Mouse (Mus musculus) gastrocnemius, postnatal 10 days (tissue): ENCODE measurements at regions not wholly inside any gene's neighbourhood (a gene's known extent, or its start where the extent isn't known, plus 50 kb on each side); places are given as distances from the start of the nearest gene placed in this dataset.
A peak's percentile ranks its signal among the peaks of the same experiment; 100 is the strongest.

Source experiments
- DNase-seq: peaks from one replicate; pipeline ENCODE4 v3.0.0; 2021; ENCODE audit warnings: mixed read lengths

DNA sequence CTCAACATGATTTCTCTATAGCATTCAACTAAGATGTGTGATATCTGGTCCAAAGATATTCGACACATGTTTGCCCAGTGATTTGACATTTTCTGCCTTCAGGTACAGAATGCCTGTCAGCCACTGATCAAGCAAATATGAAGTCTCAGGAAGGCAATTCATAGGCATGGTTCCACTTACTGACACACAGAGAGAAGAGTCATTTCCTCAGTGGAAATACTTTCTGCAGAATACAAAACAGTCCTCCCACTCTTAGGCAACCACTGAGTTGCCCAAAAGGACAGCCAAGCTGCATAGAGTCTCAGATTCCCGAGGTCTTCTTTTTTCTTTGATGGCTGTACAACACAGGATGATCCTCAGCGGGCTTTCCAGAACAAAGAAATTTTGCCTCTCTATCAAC is 110.9 kb downstream of the Ndufa4 start:
- no peak for DNase-seq

DNA sequence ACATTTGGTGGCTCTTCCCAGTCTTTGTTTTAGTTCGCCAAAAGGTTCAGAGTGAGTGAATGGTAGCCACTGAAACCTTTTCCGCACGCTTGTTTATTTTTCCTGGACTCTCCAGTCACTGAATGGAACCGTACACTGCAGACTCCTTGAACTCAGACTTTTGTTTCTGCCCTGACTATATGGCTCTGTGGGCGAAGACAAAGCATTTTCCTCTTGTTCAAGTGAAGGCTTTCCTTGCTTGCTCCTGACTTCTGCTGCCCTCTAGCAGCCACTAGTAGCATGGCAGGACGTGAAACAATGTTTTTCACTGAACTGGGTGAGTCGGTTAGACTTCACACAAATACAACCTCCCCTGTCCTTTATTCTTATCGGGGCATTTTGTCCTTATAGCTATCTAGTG is 113.9 kb downstream of the Ndufa4 start:
- DNase-seq: peak; percentile 8

DNA sequence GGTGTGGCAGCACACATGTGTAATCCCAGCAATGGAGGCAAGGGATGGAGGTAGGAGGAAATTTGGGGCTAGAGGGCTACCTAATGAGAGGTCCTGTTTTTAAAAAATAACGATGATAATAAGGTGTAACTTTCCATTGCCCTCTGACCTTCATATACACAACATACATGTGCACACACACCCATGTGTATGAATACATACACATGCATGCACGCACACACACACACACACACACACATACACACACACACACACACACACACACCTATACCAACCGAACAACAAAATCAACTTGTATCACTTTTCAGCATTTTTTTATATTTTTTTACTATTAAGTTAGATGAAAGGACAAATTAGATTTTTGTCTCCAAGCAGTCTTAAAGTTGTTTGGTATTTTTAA is 115.1 kb downstream of the Ndufa4 start:
- DNase-seq: no peak

DNA sequence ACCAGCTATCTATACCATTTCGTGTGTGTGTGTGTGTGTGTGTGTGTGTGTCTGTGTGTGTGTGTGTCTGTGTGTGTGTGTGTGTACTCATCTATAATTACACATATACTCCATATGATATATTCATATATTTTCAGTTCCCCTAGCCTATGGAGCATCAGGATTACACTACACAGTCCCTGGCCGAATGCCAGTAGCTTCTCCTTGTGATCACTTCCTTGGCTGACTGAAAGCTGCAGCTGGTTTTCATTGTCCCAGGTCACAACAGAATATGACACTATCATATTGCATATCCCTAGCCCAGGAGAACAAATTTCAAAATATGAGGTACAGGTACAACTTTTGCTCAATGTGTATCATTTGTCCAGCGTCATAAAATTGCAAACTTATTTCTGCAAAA is 116.2 kb downstream of the Ndufa4 start:
- no peak for DNase-seq

DNA sequence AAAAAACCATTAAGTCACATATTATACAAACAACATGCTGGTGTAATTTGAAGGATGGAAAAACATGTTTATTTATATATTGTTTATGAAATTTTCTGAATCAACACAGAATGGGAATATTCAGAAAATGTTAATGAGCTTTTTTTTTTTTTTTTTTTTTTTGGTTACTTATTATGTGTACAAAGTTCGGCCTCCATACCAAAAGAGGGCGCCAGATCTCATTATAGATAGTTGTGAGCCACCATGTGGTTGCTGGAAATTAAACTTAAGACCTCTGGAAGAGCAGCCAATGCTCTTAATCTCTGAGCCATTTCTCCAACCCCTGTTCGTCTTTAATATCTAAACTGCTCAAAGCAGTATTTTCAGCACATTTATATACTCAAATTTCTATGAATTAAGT is 133.3 kb downstream of the Ndufa4 start:
- no peak for DNase-seq

DNA sequence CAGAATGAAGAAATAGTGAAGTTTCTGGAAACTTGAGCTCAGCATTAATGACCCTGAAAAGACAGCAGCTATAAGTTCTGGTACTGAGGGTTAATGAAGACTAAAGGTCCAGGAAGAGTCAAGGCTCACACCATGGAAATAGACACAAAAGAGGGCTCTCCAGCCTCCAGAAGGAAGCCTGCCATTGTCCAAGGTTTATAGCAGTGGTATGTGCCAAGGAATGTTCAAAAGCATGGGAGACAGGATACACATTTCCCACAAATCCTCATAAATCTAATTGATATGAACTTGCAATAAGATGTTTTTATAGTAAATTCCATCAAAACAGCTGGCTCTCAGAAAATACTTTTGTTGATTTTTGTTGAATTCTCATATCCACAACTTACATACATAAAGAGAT is 144.4 kb downstream of the Ndufa4 start:
- no peak for DNase-seq

DNA sequence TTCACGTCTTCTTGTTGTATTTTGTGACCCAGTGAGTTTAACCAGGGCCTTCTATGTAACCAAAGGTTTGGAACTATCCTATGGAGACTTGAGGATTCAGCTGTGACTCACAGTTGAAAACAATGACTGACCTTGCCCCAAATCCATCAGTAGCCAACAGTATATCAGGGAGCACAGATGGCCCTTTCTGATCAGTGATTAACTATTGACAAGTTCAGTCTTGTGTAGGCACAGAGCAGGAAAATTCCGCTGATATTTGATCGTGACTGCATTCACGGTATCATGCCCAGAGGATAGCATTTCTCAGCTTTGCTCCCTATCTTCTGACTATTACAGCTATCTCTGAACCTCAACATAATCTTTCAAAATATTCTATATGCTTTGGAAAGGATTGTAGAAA is 169.6 kb downstream of the Ndufa4 start:
- DNase-seq: no peak

DNA sequence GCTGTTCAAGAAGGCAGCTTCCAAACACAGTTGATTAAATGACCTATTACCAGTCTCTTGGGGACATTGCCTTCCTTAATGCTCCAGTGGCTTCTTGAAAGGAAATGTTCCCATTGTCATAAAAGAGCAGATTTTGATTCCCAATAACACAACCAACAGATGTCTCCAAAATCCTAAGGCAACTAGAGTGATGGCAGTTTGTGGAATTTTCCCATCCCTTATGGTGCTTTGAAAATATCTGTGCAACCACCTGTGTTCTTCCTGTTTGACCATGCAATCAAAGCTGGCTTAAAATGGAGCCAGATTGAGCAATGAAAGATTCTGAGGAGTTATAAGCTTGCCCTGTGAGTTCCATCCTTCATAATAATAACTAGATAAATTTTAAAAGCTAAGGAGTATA is 176.2 kb downstream of the Ndufa4 start:
- no peak for DNase-seq

DNA sequence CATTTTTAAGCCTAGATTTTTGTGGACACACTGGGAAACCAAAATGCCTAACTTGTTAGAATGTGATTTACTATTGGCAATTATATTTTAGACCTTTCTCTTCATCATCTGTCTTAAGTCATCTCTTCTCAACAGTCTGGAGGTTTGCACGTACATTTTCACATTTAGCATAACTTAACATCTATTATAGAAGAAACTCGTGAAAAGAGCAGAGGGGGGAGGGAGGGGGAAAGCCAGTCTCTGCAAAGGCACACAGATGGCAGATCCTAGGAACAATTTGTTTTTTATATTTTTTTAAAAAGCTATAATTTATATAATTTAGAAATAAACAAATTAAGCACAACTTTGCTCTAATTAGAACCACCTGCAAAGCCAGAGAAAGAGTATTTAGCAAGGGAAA is 176.6 kb downstream of the Ndufa4 start:
- DNase-seq: no peak

DNA sequence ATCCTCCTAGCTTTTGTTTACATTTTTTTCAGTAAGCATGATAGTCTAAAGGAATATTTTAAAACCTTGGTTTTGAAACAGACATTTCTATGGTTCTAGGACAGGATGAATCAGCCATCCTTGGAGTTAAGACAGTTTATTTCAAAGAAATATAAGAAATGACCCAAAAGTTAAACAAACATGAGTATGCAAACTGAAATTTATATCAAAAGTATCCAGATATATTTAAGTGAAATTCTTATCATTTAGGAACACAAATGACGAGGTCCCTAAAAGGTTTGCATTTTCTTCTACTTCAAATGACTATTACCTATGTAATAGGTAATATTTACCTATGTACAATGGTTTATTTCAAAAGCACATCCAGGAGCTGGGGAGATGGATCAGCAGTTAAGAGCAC is 179.5 kb downstream of the Ndufa4 start:
- no peak for DNase-seq

DNA sequence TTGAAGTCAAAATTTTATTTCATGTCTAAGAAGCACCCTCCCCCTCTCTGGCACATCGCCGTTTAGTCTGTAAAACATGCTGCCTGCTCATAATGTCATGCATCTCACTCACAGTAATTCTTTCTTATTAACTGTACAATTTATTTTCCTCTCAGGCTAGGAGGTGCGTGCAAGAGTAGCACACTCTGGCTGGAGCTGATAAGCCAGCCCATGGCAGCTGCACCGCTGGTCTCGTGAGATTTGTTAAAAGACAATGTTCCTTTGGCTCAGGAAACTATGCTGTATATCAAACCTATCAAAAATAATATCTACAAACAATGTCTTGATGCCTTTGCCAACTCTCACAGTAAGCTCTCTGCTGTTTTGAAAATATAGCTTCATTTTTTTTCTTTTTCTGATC is 179.9 kb downstream of the Ndufa4 start:
- no peak for DNase-seq

DNA sequence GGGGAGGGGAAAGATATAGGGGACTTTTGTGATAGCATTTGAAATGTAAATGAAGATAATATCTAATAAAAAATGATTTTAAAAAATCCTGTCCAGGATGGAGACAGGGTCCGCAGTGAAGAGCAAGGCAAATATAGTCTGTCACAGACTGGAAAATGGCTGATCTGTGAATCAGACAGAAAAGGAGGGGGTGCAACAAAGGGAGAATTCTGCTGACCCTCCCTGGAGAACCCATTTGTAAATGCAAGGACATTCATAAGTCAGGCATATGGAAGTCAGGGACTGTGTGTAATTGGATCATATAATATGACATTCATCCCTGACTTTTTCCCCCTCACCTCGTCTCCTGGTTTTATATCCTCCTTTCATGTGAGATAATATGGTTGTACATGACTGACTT is 183.8 kb downstream of the Ndufa4 start:
- DNase-seq: no peak

DNA sequence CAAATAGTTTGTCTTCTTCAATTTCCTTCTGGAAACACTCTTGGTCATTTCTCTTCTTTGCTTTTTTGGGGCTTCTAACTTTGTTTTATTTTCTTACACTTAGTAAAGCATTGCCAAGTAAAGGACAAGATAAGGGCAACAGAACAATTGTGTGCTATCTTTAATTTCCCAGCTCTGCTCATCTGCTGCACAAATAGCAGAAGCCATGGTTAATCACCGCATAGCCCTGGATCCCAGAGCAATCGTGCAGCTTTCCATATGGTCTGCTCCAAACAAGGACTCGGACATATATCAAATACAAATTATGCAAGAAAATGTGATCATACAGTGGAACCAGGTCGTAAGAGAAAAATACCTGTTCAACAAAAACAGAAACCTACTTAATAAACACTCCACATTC is 187.0 kb downstream of the Ndufa4 start:
- no peak for DNase-seq

DNA sequence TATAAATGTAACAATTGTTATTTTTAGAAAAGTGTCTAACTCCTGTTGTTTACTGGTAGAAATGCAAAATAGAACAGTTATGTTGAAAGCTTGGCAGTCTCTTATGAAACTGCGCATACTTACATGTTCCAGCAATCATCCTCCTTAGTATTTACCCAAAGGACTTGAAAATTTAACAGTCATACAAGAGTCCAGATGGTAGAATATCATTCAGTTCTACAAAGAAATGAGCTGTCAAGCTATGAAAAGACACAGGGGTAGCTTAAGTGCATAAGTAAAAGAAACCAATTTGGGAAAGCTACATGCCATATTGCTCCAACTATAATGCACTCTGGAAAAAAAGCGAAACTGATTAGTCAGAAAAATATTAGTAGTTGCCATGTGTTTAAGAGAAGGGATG is 196.7 kb downstream of the Ndufa4 start:
- DNase-seq: no peak

DNA sequence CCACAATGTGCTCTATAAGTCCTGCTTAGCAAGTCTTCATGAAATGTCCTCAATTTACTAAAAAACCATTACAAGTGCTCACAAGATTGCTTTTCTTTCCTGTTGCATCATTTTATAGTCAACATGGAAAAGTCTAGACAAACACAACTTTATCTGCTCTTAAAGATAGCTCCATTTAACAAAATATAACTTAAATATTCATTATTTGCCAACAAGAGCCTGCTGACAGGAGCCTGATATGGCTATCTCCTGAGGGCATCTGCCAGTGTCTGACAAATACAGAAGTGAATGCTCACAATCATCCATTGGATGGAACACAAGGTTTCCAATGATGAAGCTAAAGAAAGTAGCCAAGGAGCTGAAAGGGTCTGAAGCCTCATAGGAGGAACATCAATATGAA is 197.8 kb downstream of the Ndufa4 start:
- DNase-seq: no peak
